Mouse (Mus musculus): ENCODE measurements around the gene Tmem248. TPM values are rescaled to one million over a fixed set of nuclear protein-coding genes. Genes with fewer than 3 reads are reported as not detected.

Gene Tmem248
- polyA plus RNA-seq, 1 experiment, result 26.9 TPM

GRCm38 (mm10) chr5:130266651-130267050 lies 49.8 kb downstream of the Tmem248 start:
- no peaks in the 10 kb centered on the region for H3K79me2 ChIP-seq (ENCODE audit: control insufficient read depth, insufficient read depth)
- peaks cover 1% of the 10 kb centered on the region for H3K79me3 ChIP-seq (ENCODE audit: low read depth)
- peaks cover 24% of the 10 kb centered on the region for H3K36me3 ChIP-seq (ENCODE audit: control insufficient read depth, insufficient read depth)
- peak; percentile 10 for TF ChIP-seq CTCF (IDR thresholded peaks at IDR 0.05; ENCODE audit: control insufficient read depth, insufficient read depth, insufficient read length)
- no peak for TF ChIP-seq MAX (IDR thresholded peaks at IDR 0.05)
- H3K27me3 ChIP-seq (ENCODE audit: control insufficient read depth, insufficient read depth, insufficient read length), result no peaks in the 10 kb centered on the region
- no peak overlapping the region for H3K4me3 ChIP-seq (ENCODE audit: insufficient read depth, poor library complexity, severe bottlenecking)
- H3ac ChIP-seq (ENCODE audit: control insufficient read depth, insufficient read length, low read depth), result no peak overlapping the region

- no peak for TF ChIP-seq FOSL1 (IDR thresholded peaks at IDR 0.05; ENCODE audit: insufficient read depth, low read length, poor library complexity, severe bottlenecking)
- no peak for TF ChIP-seq MYOD1 (IDR thresholded peaks at IDR 0.05; ENCODE audit: control insufficient read depth, insufficient read length, low read depth)
- TF ChIP-seq MYOG (IDR thresholded peaks at IDR 0.05; ENCODE audit: control insufficient read depth, extremely low read depth, insufficient read length), result no peak
- TF ChIP-seq MAX (IDR thresholded peaks at IDR 0.05), result no peak
- peak; percentile 28 for TF ChIP-seq CTCF (IDR thresholded peaks at IDR 0.05; ENCODE audit: control insufficient read depth, insufficient read depth, insufficient read length)
- Histone ChIP-seq H3K36me3 (ENCODE audit: control insufficient read depth, insufficient read depth) (peaks cover 24% of the 10 kb centered on the region), H3ac (ENCODE audit: control insufficient read depth, insufficient read length, low read depth) (no peak overlapping the region), H3K79me3 (ENCODE audit: low read depth) (peaks cover 1% of the 10 kb centered on the region), H3K4me3 (ENCODE audit: insufficient read depth, poor library complexity, severe bottlenecking) (no peak overlapping the region), H3K27me3 (ENCODE audit: control insufficient read depth, insufficient read depth, insufficient read length) (no peaks in the 10 kb centered on the region), H3K79me2 (ENCODE audit: control insufficient read depth, insufficient read depth) (no peaks in the 10 kb centered on the region)
These were observed 50.4 kb downstream of the Tmem248 start for GRCm38 (mm10) chr5:130267316-130267715.

GRCm38 (mm10) chr5:130268976-130269375 lies 52.1 kb downstream of the Tmem248 start:
- Histone ChIP-seq H3K27me3 (ENCODE audit: control insufficient read depth, insufficient read depth, insufficient read length) (no peaks in the 10 kb centered on the region), H3K36me3 (ENCODE audit: control insufficient read depth, insufficient read depth) (peaks cover 24% of the 10 kb centered on the region), H3K79me2 (ENCODE audit: control insufficient read depth, insufficient read depth) (no peaks in the 10 kb centered on the region), H3K4me3 (ENCODE audit: insufficient read depth, poor library complexity, severe bottlenecking) (no peak overlapping the region), H3K79me3 (ENCODE audit: low read depth) (peaks cover 1% of the 10 kb centered on the region), H3ac (ENCODE audit: control insufficient read depth, insufficient read length, low read depth) (no peak overlapping the region)
- TF ChIP-seq CEBPB (IDR thresholded peaks at IDR 0.05; ENCODE audit: low read depth) (no peak), MYOD1 (IDR thresholded peaks at IDR 0.05; ENCODE audit: control insufficient read depth, insufficient read length, low read depth) (no peak), FOSL1 (IDR thresholded peaks at IDR 0.05; ENCODE audit: insufficient read depth, low read length, poor library complexity, severe bottlenecking) (no peak), USF1 (IDR thresholded peaks at IDR 0.05; ENCODE audit: low read depth) (no peak), MAX (IDR thresholded peaks at IDR 0.05) (no peak), CTCF (IDR thresholded peaks at IDR 0.05; ENCODE audit: control insufficient read depth, insufficient read depth, insufficient read length) (no peak), MYOG (IDR thresholded peaks at IDR 0.05; ENCODE audit: control insufficient read depth, extremely low read depth, insufficient read length) (no peak)

GRCm38 (mm10) chr5:130272344-130272743 lies 55.5 kb downstream of the Tmem248 start:
- Histone ChIP-seq H3K36me3 (ENCODE audit: control insufficient read depth, insufficient read depth) (peaks cover 27% of the 10 kb centered on the region), H3K27me3 (ENCODE audit: control insufficient read depth, insufficient read depth, insufficient read length) (no peaks in the 10 kb centered on the region)
- TF ChIP-seq CEBPB (IDR thresholded peaks at IDR 0.05; ENCODE audit: low read depth), result no peak
- no peak for TF ChIP-seq USF1 (IDR thresholded peaks at IDR 0.05; ENCODE audit: low read depth)
- no peak for TF ChIP-seq CTCF (IDR thresholded peaks at IDR 0.05; ENCODE audit: control insufficient read depth, insufficient read depth, insufficient read length)
- no peak for TF ChIP-seq FOSL1 (IDR thresholded peaks at IDR 0.05; ENCODE audit: insufficient read depth, low read length, poor library complexity, severe bottlenecking)
- TF ChIP-seq MAX (IDR thresholded peaks at IDR 0.05), result no peak
- no peak for TF ChIP-seq MYOD1 (IDR thresholded peaks at IDR 0.05; ENCODE audit: control insufficient read depth, insufficient read length, low read depth)
- no peak for TF ChIP-seq MYOG (IDR thresholded peaks at IDR 0.05; ENCODE audit: control insufficient read depth, extremely low read depth, insufficient read length)

GRCm38 (mm10) chr5:130273046-130273445 lies 56.2 kb downstream of the Tmem248 start:
- H3K79me2 ChIP-seq (ENCODE audit: control insufficient read depth, insufficient read depth), result no peaks in the 10 kb centered on the region
- no peaks in the 10 kb centered on the region for H3K27me3 ChIP-seq (ENCODE audit: control insufficient read depth, insufficient read depth, insufficient read length)
- no peak for TF ChIP-seq FOSL1 (IDR thresholded peaks at IDR 0.05; ENCODE audit: insufficient read depth, low read length, poor library complexity, severe bottlenecking)
- no peak for TF ChIP-seq CEBPB (IDR thresholded peaks at IDR 0.05; ENCODE audit: low read depth)
- TF ChIP-seq MYOD1 (IDR thresholded peaks at IDR 0.05; ENCODE audit: control insufficient read depth, insufficient read length, low read depth), result no peak
- TF ChIP-seq USF1 (IDR thresholded peaks at IDR 0.05; ENCODE audit: low read depth), result no peak
- TF ChIP-seq MAX (IDR thresholded peaks at IDR 0.05), result no peak
- TF ChIP-seq MYOG (IDR thresholded peaks at IDR 0.05; ENCODE audit: control insufficient read depth, extremely low read depth, insufficient read length), result no peak
- no peak for TF ChIP-seq CTCF (IDR thresholded peaks at IDR 0.05; ENCODE audit: control insufficient read depth, insufficient read depth, insufficient read length)
- H3ac ChIP-seq (ENCODE audit: control insufficient read depth, insufficient read length, low read depth), result no peak overlapping the region
- peaks cover 29% of the 10 kb centered on the region for H3K36me3 ChIP-seq (ENCODE audit: control insufficient read depth, insufficient read depth)
- H3K79me3 ChIP-seq (ENCODE audit: low read depth), result no peaks in the 10 kb centered on the region
- H3K4me3 ChIP-seq (ENCODE audit: insufficient read depth, poor library complexity, severe bottlenecking), result no peak overlapping the region

More at GRCm38 (mm10) chr5:130272344-130272743, 55.5 kb downstream of the Tmem248 start:
- H3K79me2 ChIP-seq (ENCODE audit: control insufficient read depth, insufficient read depth), result no peaks in the 10 kb centered on the region
- no peaks in the 10 kb centered on the region for H3K79me3 ChIP-seq (ENCODE audit: low read depth)
- H3ac ChIP-seq (ENCODE audit: control insufficient read depth, insufficient read length, low read depth), result no peak overlapping the region
- no peak overlapping the region for H3K4me3 ChIP-seq (ENCODE audit: insufficient read depth, poor library complexity, severe bottlenecking)

- no peak overlapping the region for H3K4me3 ChIP-seq (ENCODE audit: insufficient read depth, poor library complexity, severe bottlenecking)
- H3K36me3 ChIP-seq (ENCODE audit: control insufficient read depth, insufficient read depth), result peaks cover 35% of the 10 kb centered on the region
- TF ChIP-seq MYOG (IDR thresholded peaks at IDR 0.05; ENCODE audit: control insufficient read depth, extremely low read depth, insufficient read length) (no peak), FOSL1 (IDR thresholded peaks at IDR 0.05; ENCODE audit: insufficient read depth, low read length, poor library complexity, severe bottlenecking) (no peak), MYOD1 (IDR thresholded peaks at IDR 0.05; ENCODE audit: control insufficient read depth, insufficient read length, low read depth) (no peak), CEBPB (IDR thresholded peaks at IDR 0.05; ENCODE audit: low read depth) (no peak), CTCF (IDR thresholded peaks at IDR 0.05; ENCODE audit: control insufficient read depth, insufficient read depth, insufficient read length) (no peak), MAX (IDR thresholded peaks at IDR 0.05) (no peak)
These were observed 58.6 kb downstream of the Tmem248 start for GRCm38 (mm10) chr5:130275509-130275908.

More at GRCm38 (mm10) chr5:130275509-130275908, 58.6 kb downstream of the Tmem248 start:
- Histone ChIP-seq H3K27me3 (ENCODE audit: control insufficient read depth, insufficient read depth, insufficient read length) (no peaks in the 10 kb centered on the region), H3K79me2 (ENCODE audit: control insufficient read depth, insufficient read depth) (no peaks in the 10 kb centered on the region), H3K79me3 (ENCODE audit: low read depth) (no peaks in the 10 kb centered on the region), H3ac (ENCODE audit: control insufficient read depth, insufficient read length, low read depth) (no peak overlapping the region)
